Mouse (Mus musculus): ENCODE data around the gene Gnb2.

DNA sequence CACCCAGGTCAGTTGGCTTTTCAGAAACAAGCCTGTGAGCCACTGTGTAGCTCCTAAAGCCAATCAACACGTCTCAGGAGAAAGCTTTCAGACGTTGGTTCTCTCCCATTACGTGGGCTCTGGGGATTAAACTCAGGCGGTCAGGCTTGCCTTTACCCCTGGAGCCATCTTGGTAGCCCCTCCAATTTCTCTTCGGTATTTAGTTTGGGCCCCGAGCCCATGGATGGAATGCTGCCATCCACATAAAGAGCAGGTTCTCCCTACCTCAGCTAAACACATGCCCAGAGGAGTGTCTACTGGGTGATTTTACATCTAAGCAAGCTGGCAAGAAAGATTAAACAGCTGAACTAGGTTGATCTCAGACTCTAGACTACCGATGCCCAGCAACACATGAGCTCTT lies 33.1 kb downstream of the Gnb2 start:
- no peak for TF ChIP-seq CTCF (IDR thresholded peaks at IDR 0.05; ENCODE audit: low read depth, low read length)
- no peak for TF ChIP-seq GATA1 (IDR thresholded peaks at IDR 0.05; ENCODE audit: borderline replicate concordance, low read length)

All from G1E (cell line).